Mouse (Mus musculus): ENCODE results near the gene Shq1. TPM values are rescaled to one million over a fixed set of nuclear protein-coding genes. Genes with fewer than 3 reads are reported as not detected.

Gene Shq1
- total RNA-seq, 2 experiments from 2014 or later, result 2.5 to 3.5 TPM

Other genes with a start within 250 kb of the Shq1 start
- 1 to 10 TPM; 3.1 TPM for gene Gxylt2, start 33.6 kb upstream of the Shq1 start, total RNA-seq (2021)
- gene Ppp4r2, start 162.5 kb upstream of the Shq1 start, total RNA-seq (2021), result 10 to 100 TPM; 46.4 to 47.8 TPM